Mouse (Mus musculus) B cell, adult 62 days (primary cell): ENCODE measurements around the gene 2310011J03Rik. TPM values are rescaled to one million over a fixed set of nuclear protein-coding genes. Genes with fewer than 3 reads are reported as not detected.

Experiments used
- total RNA-seq: library from RNA; stranded (reverse); gene quantifications from 4 replicates; pipeline ENCODE4 v1.2.4, GENCODE M21; 2023

The 2310011J03Rik gene
- 19.7 to 26.5 TPM (median 23.9 TPM) in 4 replicates for total RNA-seq

DNA sequence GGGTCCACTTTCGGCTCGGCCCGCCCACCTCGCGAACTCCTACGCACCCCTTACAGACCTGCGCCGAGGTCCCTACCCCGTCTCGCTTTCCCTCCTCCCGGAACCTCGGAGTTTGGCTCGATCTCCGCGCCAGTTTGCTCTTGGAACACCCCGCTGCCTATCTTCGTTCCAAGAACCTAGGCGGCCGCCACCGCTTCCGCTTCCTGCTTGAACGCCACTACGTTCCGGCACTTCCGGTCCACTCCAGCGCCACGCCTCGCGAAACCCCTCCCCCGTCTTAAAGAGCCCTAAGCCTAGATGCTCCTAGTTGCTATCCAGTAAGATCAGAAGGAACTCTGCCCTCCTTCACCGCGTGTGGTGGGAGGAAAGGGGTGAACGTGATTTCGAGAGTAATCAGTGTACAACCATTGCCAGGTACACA, at the start of gene 2310011J03Rik:
Gene 2310011J03Rik, minus strand, starts transcription at position 198 of the 421 bp plus-strand sequence.

DNA sequence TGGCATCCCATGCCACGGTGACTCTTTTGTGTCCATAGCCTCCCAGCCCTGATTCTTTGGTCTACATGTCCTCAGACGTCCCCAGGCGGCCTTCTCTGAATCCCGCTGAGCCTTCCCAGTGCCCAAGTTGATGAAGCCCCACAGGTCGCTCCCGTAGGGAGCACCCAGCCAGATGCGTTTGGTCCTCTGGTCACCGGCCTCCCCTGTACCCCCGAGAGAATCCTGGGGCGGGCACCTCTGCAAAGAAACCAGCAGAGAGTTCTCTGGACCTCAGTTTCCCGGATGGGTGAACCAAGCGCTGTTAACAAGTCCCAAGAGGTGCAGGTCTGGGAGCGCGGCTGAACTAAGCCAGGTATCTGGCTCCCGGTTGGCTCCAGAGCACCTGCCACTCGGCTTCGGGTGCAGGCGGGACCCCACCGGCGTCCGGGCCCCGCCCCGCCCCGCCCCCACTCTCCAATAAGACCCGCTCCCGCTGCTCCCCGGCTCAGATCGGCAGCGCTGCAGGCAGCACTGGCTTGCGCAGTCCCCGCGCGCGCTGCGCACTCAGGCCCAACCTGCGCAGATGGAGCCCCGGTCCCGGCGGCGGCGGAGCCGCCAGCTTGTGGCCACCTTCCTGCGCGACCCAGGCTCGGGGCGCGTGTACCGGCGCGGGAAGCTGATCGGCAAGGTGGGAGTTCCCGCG, 35.8 kb upstream of the 2310011J03Rik start, which contains the start of gene Plk5:
Gene Plk5, plus strand, starts transcription at position 459 of the 682 bp plus-strand sequence.

DNA sequence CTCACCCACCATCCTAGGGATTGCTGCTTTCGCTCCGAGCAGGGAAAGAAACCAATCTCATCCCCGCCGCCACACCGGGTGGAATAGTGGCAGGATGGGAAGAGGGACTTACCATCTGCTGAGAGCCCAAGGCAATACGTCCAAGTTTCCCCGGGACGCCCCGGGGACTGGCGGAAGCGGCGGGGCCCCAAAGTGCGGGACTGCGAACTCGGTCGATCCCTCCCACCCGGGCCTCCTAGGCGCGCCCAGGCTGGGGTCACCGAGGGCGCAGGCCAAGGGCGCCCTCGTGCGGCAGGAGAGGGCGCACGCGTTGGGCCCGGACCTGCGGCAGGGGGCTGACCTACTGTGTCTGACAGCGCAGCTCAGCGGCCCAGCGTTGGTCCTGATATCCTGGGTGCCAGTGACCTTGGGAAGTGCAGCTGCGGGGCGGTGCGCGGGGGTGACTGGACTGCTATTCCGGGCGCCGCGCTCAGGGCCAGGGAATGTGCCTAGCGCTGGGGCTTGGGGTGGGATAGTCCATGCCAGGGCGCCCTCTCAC, 28.0 kb upstream of the 2310011J03Rik start, which contains the start of gene Adamtsl5:
Gene Adamtsl5, minus strand, starts transcription at position 169 of the 538 bp plus-strand sequence.

DNA sequence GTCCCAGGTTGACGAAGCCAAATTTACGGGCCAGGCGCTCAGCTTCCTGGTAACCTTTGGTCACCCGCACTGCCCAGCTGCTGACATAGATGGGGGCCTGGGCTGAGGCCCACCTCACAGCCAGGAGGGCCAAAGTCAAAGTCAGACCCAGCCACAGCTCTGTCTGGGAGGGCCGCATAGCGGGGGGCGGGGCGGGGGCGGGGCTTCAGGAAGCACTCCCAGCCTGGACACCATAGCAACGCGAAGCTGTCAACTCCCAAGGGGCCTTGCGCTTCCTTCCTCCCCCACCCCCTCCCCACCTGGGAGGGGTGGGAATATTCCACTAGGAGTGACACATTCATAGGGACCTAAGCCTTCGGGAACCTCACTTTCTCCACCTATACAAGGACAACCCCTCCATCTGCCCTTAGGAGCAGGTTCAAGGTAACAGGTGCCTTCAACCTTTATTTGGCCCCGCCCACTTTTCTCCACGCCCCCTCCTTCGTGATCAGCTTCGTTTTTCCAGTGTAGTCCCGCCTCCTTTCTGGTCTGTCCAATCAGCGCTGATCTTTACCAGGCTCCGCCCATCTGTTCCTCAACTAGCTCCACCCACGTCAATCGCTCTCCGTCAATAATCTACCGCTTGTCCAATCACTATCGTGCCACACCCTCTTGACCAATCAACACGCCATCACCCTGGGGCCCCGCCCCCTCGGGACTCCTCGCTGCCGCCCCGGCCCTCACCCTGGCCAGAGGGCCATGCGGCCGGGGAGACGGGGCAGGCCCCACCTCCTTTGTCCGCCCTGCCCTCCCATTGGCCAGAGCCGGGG, 9.1 kb upstream of the 2310011J03Rik start, which contains the start of the genes Pcsk4 and Reep6:
Gene Pcsk4, minus strand, starts transcription at position 226 of the 809 bp plus-strand sequence.
Gene Reep6, plus strand, starts transcription at position 681 of the 809 bp plus-strand sequence.

DNA sequence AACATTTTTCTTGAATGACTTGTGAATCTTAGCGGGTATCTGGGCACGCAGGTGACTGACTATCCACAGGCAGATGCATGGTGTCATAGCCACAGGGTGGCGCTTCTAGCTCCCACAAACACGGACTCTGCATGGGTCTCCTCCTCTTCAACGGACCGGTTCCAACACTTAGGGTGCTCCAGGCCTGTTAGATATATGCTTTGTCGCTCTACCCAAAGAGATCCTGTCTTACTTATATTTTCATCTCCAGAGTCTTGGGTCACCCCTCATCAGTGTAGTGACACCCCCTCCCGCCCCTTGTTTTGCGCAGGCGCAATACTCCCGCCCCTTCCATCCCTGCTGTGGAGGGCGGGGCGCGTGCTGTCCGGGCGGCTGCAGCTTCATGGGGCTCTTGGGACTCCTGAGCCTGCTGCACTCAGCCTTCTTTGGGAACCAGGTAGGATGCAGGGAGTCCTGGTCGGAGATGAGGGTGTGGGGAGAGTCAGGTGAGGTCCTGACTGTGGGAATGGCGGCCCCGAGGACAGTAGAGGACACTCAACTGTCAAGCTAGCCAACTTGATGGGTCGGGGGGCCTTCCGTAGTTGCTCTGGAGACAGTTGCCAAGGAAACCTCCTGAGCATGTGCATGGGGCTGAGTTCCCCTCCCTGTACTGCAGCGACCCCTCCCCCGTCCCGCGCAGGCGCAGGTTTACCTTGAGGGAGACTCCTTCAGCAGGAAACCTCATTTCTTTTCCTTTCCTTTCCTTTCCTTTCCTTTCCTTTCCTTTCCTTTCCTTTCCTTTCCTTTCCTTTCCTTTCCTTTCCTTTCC, 24.5 kb downstream of the 2310011J03Rik start, which contains the start of gene Apc2:
Gene Apc2, plus strand, starts transcription at position 360 of the 808 bp plus-strand sequence.

DNA sequence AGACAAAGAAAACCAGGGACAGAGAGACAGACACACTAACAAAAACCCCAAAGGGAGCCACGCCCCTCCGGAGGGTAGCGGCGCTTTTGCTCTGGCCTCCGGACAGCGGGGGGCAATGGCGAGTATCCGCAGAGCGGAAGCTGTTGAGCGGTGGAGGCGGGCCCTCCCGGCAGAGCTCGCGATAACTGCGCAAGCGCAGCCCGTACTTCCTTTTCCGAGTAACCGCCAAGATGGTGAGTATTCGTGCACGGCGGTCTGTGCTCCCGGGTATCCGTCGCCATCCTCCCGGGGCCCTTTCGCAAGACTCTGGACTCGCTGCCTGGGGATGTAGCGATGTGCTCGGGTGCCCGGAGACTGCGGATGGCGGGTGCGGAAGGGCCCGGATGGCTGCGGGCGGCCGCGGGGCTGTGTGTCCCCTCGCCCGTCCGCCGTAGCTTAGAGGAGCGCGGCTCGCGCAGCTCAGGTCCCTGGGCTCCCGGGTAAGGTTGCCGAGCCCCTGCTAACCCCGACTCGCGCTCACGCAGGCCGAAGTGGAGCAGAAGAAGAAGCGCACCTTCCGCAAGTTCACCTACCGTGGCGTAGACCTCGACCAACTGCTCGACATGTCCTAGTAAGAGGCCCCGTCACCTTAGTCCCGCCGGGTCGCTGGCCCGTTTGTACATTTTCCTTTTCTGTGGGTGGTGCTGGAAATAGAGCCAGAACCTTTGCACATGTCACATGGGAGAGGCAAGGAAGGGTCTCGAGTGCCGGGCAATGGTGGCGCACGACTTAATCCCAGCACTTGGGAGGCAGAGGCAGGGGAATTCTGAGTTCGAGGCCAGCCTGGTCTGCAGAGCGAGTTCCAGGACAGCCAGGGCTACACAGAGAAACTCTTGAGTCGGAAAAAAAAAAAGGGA, 27.8 kb downstream of the 2310011J03Rik start, which contains the start of gene Rps15:
Gene Rps15, plus strand, starts transcription at position 203 of the 896 bp plus-strand sequence.

Other genes with a start within 250 kb of the 2310011J03Rik start
- 116 to 127 TPM (median 121 TPM) in 4 replicates for gene Sbno2, start 215.0 kb downstream of the 2310011J03Rik start, total RNA-seq
- 170 to 186 TPM (median 178 TPM) in 4 replicates for gene Stk11, start 204.7 kb downstream of the 2310011J03Rik start, total RNA-seq
- 168 to 193 TPM (median 182 TPM) in 4 replicates for gene Atp5d, start 181.9 kb downstream of the 2310011J03Rik start, total RNA-seq
- 7.3 to 8.8 TPM (median 7.8 TPM) in 4 replicates for gene Cbarp, start 179.7 kb downstream of the 2310011J03Rik start, total RNA-seq
- gene Midn, start 172.3 kb downstream of the 2310011J03Rik start, total RNA-seq = 142 to 170 TPM (median 154 TPM) in 4 replicates
- 214 to 244 TPM (median 231 TPM) in 4 replicates for gene Cirbp, start 154.6 kb downstream of the 2310011J03Rik start, total RNA-seq
- 12.6 to 18.2 TPM (median 14.1 TPM) in 4 replicates for gene 1600002K03Rik, start 147.6 kb downstream of the 2310011J03Rik start, total RNA-seq
- gene Efna2, start 141.1 kb downstream of the 2310011J03Rik start, total RNA-seq = not detected in 4 replicates
- 55.6 to 64.3 TPM (median 56.8 TPM) in 4 replicates for gene Mum1, start 94.1 kb downstream of the 2310011J03Rik start, total RNA-seq
- 80.4 to 105 TPM (median 90.1 TPM) in 4 replicates for gene Ndufs7, start 71.4 kb downstream of the 2310011J03Rik start, total RNA-seq
- 1.7 to 2.7 TPM (median 2.4 TPM) in 4 replicates for gene Gamt, start 59.5 kb downstream of the 2310011J03Rik start, total RNA-seq
- 143 to 153 TPM (median 147 TPM) in 4 replicates for gene Dazap1, start 59.1 kb downstream of the 2310011J03Rik start, total RNA-seq
- gene Rps15, start 28.1 kb downstream of the 2310011J03Rik start, total RNA-seq = 2,767 to 2,923 TPM (median 2,836 TPM) in 4 replicates
- 0.16 to 0.32 TPM (median 0.26 TPM) in 4 replicates for gene Apc2, start 24.6 kb downstream of the 2310011J03Rik start, total RNA-seq
- 0.52 to 1.6 TPM (median 1.2 TPM) in 4 replicates for gene Pcsk4, start 9.0 kb upstream of the 2310011J03Rik start, total RNA-seq
- 0.48 TPM in 1 of 4 replicates, not detected in the others for gene Reep6, start 9.4 kb upstream of the 2310011J03Rik start, total RNA-seq
- gene Adamtsl5, start 27.9 kb upstream of the 2310011J03Rik start, total RNA-seq = not detected in 4 replicates
- not detected in 4 replicates for gene Plk5, start 35.9 kb upstream of the 2310011J03Rik start, total RNA-seq
- gene Mex3d, start 67.1 kb upstream of the 2310011J03Rik start, total RNA-seq = 6.8 to 10.3 TPM (median 7.9 TPM) in 4 replicates
- gene Mbd3, start 79.0 kb upstream of the 2310011J03Rik start, total RNA-seq = 92.0 to 97.5 TPM (median 95.4 TPM) in 4 replicates
- gene Uqcr11, start 86.3 kb upstream of the 2310011J03Rik start, total RNA-seq = 62.3 to 65.7 TPM (median 62.6 TPM) in 4 replicates
- 183 to 210 TPM (median 200 TPM) in 4 replicates for gene Tcf3, start 113.1 kb upstream of the 2310011J03Rik start, total RNA-seq
- not detected in 4 replicates for gene Onecut3, start 174.3 kb upstream of the 2310011J03Rik start, total RNA-seq
- gene Atp8b3, start 218.6 kb upstream of the 2310011J03Rik start, total RNA-seq = not detected in 4 replicates
- 113 to 136 TPM (median 123 TPM) in 4 replicates for gene Rexo1, start 241.0 kb upstream of the 2310011J03Rik start, total RNA-seq